Mouse (Mus musculus) kidney, adult 18-20 months (tissue): Measurements from ENCODE around the gene Fam83e.

ENCODE experiments used
- DNase-seq: peaks from one replicate; pipeline ENCODE4 v3.0.0; 2021

The Fam83e gene

DNA sequence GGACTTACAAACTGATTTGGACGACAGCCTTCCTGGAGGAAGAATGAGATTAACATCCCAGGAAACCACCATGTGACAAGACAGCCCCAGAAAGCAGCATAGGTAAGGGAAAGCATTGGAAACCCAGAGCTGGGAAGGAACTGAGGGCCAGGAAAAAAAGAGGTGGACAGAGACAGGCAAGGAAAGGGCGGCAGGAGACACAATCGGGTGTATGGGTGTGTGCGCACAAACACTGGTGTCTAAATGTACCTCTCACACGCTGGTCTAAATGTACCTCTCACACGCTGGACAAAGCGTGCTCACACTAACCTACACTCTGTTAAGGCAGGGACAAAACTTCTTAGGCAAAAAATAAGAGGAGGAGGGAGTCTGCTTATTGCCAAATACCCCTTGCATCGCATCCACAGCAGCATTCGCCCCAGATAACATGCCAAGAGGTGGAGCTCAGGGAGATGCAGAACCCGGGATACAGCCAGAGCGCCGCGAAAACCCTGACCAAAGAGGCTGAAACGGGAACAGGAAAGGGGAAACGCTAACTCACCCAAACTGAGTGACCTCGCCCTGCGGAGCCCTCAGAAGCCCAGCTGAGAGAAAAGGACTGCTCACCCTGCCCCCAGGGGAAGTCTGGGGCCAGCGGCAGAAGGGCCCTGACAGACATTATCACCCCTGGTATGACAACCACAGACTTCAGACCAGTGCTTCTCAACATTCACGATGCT, 5.1 kb upstream of the Fam83e start:
- no peak for DNase-seq

DNA sequence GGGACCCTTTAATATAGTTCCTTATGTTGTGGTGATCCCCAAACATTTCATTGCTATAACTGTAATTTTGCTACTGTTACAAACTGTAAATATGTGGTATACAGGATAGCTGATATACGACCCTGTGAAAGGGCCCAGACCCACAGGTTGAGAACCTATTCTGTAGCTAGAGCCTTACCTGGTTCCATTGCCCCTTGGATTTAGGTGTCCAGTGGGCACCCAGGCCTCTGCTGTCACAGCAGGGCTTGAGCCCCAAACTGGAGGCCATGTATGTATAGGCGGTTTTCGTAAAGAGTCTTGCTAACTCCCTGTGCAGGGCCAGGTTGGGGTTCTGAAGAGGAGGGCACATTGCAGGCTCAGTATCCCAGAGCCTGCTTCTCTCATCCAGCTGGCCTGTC, 4.6 kb upstream of the Fam83e start:
- DNase-seq, result no peak

DNA sequence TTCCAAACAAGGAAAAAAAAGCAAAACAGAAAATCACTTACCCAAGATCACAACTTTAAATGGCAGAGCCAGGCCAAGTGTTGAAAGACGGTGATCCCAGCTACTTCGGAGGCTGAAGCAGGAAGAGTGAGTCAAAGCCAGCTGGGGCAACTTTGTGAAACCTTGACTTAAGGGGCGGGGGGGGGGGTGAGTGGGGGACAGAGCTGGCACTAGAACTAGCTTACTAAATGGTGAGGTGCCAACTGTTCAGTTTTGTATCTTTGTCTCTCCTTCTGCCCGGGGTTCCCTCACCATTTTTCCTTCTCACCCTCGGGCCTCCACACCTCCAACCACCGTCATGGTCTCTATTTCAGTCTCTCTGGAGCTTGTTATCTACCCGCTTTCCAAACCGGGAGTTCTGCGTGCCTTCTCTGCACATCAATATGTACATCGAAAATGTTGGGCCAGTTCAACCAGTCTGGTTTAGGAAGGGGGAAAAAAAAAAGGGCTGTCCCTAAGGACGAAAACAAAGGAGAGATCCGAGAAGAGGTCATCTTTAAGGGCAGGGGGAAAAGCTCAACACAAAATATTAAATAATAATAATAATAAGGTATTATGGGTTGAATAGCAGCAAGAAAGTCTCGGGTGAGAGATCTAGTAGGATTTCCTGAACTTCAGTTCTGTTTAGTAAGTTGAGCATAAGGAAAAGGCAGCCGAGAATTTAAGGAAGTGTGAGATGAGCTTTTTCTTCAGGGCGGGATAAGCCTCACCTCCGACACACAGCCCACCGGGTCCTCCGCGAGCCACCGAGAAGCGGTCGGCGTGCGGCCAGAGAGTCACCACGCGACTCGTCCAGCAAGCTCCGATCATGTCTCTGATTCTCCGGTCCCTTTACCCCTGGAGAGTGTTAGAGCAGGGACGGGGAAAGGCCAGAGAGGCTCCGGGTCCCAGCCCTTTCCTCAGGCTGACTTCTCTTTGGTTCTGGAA, 3.8 kb upstream of the Fam83e start:
- DNase-seq, result no peak

DNA sequence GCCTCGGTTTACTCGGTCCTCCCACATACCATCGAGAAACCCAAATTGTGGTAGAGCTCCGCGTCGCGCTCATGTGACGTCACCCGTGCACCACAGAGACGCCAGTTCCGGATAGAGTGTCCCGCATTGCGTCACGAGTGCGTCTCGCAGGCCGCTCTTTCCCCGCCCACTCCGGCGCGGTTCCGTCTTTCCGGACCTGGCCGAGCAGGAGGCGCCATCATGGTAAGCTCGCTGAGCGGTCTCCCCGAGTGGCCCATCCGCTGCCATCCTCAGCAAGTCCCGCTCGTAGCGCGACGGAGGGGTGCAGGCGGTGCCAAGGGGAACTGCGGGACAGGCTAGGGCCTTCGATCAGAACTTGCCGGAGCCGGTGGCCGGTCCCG, 3.1 kb upstream of the Fam83e start, which contains the start of gene Sphk2:
Gene Sphk2 (minus strand): TSS at position 85 of the 380 bp plus-strand sequence.
- peak; percentile 99 for DNase-seq

DNA sequence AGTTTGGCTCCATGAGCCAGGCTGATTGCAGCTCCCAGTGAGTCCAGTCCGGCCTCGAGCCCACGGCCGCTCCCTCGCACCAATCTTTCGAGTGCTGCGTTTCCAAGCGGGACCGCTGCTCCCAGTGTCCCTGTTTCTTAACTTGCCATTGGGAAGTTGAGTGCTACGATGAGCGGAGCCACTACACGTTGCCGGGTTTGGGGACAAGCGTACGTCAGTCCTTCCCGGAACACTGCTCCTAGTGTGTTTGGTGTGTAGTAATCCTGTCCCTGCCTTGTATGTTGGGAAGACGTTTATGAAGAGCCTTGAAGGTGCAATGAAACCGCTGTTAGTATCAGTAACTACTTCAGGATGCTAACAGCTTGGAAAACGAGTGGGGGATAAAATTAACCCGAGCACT, 2.7 kb upstream of the Fam83e start:
- DNase-seq, result no peak

DNA sequence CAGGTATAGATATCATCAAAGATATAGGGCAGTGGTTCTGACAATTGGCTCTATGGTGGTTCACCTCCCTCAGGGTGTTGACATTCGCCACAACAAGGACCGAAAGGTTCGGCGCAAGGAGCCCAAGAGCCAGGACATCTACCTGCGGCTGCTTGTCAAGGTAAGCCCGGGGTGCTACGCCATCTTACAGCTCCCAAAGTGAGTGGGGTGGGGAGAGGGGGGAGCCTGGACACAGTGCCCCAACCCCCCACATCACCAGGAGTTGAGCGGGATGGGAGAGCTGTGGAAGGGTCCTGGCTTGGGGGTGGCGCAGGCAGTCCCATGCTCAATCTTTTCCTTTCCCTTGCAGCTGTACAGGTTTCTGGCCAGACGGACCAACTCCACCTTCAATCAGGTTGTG, 1.8 kb upstream of the Fam83e start:
- DNase-seq, result no peak

DNA sequence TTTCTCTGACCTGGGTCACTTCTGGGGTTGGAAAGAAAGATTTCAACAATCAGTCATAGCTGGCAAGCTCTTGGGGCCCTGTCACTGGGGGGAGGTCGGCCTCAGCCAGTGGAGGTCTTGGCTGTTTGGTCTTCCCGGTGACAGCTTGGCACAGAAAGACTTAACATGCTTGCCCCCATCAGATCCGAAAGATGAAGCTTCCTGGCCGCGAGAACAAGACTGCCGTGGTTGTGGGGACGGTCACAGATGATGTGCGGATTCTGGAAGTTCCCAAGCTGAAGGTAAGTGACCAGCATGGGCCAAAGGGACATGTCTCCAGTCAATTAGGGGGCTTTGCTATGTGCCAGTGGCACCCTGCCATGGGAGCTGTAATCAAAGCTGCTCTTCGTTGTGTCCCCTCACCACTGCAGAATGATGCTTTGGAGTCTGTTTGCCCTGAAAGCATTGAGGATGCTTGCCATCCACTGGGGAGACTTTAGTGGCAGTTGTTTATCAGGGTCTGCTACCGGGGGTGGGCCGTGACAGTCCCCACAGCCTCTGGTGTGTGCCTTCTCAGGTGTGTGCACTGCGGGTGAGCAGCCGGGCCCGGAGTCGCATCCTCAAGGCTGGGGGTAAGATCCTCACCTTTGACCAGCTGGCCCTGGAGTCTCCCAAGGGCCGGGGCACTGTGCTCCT, 1.1 kb upstream of the Fam83e start:
- DNase-seq, result no peak

DNA sequence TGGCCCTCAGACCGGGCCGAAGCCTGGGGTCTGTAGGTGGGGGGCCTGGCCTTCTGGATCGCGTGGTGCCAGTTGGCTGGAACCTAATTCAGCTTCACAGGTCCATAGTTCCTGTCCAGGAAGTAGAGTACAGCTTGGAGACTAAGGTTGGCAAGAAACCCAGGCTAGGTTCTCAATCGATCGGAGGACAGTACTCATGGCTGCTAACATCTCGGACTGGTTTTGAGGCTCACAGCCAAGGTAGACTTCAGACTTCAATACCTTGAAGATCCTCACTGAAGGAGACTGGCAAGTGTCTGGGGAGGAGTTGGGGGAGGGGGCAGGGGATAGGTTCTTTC, 191 bp downstream of the Fam83e start:
- DNase-seq, result no peak

DNA sequence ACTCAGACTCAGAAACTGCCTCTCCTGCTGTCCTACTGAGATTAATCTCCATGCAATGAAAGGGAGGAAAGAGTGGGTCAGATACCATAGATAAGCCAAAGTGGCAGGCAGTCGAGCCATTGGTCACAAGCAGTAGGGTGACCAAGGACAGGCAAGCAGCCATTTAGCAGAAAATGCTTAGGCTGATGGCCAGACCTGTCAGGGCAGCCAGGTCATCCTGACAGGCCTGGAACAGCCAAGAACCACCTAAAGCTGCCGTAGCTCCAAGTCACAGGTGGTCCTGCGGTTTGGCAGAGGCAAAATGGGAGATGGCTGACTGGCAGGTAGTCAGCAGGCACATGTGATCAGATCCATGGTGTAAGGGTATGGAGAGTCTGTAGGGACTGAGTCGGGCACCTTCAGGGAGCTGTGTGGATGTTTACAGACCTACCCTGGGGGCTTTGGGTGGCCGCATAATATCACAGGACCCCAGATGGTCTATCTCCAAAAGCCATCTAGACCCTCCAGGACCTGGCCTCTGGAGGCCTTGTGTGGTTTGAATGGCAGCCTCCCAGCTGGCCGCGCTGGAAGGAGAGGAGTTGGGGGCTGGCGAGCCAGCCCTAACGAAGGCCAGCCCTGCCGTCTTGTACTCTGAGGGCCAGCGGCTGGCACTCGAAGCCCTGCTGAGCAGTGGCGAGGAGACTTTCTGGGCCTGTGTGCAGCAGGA, 783 bp downstream of the Fam83e start:
- no peak for DNase-seq

DNA sequence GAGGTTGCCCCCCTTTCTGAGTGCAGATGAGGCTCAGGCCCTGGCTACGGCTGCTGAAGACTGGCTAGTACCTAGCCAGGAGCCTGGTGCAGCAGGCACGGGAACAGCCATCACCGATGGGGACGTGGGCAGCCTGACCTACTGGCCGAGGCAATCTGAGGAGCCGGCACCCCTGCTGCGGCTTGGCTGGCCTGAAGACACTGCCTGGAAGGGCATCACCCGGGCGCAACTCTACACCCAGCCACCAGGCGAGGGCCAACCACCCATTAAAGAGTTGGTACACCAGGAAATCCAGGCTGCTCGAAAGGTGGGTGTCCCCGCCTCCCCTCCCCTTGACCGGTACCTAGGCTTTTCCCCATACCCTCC, 1.3 kb downstream of the Fam83e start:
- DNase-seq, result no peak

DNA sequence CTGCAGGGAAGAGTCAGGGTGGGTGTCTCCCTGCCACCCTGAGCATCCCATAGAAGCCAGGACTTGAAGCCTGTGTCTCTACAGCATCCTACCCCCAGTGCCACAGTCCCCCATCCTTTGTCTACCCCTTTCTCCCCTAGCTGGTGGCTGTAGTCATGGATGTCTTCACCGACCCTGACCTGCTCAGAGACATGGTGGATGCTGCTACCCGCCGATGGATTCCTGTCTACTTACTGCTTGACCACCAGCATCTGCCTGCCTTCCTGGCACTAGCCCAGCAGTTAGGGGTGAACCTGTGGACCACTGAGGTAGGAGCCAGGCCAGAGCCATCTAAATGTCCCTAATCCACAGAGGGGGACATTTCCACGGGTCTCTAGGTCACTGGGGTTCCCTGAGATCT, 2.3 kb downstream of the Fam83e start:
- no peak for DNase-seq

DNA sequence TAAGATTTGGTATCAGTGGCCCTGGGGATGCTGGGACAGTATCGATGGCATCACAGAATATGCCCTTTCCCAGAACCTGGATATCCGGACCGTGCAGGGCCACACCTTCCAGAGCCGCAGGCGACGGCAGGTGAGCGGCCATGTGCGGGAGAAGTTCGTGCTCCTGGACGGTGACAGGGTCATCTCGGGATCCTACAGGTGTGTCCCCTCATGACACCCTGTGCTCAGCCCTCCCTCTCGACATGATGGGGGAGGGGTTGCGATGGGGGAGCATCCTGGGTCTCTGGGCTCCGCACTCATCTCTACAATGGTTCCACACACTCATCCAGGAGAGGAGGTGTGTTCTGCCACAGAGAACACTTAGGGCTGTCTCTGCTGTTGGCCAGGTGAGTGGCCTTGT, 2.8 kb downstream of the Fam83e start:
- no peak for DNase-seq

DNA sequence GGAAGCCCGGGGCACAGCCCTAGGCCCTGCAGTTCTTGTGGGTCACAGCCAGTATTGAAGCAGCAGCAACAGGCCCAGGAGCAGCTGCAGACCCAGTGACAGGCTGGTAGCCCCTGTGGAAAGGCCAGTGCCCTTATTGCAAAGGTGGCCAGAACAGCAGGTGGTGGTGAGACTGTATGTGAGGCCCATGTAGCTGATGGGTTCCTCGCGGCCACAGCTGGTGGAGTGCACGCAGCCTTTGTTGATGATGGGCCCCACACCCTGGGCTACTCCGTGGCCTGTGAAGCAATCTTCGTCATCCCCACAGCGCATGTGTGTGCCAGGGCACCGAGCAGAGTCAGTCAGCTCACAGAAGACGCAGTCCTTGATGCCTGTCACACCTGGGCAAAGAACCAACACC, 4.1 kb downstream of the Fam83e start:
- no peak for DNase-seq

DNA sequence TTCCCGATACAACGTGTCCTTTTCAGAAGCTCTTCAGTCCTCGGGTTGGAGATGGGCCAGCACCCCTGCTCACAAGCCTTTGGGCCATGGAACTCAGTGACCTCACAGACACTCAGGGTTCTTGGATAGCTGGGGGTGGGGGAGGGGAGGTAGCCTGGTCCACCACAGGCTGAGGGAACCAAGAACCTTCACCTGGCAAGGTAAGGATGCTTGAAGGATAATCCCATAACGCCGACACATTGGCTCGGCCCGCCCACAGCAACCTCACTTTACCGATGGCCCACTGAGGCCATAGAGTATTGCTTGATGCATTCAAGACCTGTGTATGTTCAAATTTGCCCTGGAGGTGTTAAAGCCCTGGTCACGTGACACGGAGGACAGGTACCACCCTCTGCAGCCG, 4.7 kb downstream of the Fam83e start, which contains the start of gene Spaca4:
Gene Spaca4 (minus strand): TSS at position 101 of the 400 bp plus-strand sequence.
- no peak for DNase-seq

DNA sequence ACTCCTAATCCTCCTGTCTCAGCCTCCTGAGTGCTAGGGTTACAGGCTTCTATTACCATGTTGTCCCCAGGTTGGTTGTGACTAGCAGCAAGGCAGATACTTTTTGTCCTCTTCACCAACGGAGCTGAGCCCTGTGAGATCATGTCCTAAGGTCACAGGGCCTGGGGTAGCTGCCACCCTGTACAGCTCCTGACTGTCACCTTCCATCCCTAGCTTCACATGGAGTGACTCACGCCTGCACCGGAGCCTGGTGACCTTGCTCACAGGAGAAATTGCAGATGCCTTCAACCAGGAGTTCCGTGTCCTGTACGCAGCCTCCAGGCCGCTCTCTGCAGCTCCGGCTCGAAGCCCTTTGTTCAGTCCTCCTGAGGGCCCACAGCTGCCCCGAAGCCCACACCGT, 5.4 kb downstream of the Fam83e start:
- DNase-seq, result no peak

DNA sequence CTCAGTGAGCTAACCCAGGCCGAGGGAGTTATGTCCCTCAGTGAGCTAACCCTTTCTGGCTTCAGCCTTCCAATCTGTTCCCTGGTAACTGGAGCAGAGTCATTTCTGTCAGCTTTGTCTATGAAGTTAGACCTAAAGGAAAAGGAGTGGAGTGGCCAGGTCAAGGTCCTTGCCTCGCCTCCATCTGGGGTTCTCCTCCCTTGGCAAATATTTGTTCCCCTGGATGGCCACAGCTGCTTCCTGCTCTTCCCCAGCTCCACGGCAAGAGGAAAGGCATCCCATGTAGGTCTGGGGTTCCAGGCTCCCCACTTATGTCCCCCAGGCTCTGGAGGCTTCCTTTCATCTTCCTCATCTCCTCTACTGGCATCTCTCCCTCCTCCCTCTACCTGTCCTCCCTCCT, 6.6 kb downstream of the Fam83e start:
- DNase-seq, result no peak

DNA sequence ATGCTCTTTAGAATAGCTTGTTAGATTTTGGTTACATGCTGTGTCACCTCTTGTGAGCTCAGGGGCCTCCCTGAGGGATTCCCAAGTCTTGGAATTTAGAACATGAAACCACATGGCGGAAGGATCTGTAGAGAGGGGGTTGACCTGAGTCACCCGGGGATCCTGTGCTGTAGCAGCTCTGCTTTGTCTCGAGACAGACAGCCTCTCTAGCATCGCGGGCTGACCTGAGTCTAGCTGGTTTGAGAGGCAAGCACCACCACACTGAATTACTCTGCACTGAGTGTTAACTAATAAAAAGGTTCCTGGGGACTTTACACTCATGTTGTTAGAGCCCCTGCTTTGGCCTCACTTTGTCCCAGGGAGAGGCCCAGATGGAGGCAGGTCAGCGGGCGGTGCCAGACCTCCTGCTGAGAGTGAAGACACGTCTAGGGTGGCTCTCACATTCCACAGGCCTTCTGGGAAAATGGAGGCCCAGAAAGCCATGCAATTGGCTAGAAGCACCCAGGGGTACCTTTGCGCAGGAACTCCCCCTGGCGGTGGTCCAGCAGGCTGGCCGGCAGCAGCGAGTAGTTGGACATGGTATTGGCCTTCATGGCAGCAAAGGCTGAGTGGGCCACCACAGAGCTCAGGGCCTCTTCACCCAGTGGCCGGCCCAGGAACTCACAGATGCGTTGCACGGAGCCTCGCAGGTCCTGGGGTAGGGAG, 9.9 kb downstream of the Fam83e start:
- DNase-seq, result peak; percentile 45

DNA sequence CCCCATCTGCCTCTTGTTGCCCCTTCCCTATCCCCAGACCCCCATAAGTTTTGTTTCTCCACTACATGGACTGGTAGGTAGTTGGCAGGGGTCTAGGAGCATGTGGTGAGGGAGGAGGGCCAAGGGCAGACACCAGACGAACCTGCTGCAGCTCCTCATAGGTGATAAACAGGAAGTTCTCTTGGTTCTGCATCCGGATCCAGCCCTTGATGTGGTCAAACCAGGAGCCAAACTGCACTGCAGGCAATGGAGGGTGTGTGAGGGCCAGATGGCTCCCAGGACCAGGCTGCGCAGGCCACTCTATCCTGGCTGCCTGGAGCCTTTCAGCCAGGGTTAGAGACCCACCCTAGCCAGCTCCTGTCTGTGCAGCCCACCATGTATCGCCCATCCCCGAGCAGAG, 12.5 kb downstream of the Fam83e start:
- DNase-seq, result no peak

DNA sequence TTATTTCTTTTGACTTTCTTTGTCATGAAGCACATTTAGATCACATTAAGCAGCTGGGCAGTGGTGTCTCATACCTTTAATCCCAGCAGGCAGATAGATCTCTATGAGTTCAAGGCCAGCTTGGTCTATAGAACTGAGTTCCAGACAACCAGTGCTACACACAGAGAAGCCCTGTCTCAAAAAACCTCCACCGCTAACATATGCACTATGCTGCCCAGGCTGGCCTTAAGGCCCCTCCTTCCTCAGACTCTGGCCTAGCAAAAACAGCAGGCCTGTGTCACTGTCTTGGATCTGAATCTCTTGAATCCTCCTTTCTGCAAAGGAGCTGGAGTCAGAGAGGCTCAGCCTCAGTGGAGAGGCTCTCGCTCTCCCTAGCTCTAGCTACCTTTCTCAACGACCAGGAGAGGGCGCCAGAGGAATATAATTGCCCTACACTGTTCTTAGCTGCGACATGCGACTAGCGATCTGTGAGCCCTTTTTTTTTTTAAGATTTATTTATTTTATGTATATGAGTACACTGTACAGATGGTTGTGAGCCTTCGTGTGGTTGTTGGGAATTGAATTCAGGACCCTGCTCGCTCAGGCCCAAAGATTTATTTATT, 18.3 kb downstream of the Fam83e start:
- DNase-seq, result peak; percentile 86

DNA sequence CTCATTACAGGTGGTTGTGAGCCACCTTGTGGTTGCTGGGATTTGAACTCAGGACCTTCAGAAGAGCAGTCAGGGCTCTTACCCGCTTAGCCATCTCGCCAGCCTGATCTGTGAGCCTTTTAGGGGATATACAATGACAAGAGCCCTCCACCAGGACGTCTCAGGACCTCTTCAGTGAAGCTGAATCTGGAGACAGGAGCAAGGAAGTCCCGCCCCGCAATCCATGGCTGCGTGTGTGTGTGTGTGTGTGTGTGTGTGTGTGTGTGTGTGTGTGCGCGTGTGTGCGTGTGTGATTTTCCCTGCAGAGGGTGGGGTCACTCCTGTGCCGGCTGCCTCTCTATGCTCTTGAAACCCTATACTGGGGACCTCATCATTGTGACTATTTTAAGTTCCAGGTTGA, 18.8 kb downstream of the Fam83e start:
- DNase-seq, result no peak

DNA sequence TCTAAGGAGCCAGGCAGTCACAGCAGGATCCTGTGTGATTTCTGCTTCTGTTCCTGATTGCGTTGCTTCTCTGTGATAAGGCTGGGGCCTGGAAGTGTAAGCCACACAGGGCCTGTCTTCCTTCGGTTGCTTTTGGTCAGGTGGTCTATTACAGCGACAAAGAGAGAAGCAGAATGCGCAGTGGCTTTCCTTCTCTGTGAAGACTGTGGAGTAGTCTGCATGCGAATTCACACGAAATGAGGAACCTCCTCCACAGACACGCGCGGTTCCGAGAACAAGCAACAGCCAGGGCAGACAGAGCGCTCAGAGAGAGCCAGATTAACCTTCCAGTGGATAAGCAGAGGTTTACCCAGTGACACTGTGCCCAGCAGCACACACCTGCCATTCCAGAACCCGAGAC, 20.3 kb downstream of the Fam83e start:
- DNase-seq, result no peak

DNA sequence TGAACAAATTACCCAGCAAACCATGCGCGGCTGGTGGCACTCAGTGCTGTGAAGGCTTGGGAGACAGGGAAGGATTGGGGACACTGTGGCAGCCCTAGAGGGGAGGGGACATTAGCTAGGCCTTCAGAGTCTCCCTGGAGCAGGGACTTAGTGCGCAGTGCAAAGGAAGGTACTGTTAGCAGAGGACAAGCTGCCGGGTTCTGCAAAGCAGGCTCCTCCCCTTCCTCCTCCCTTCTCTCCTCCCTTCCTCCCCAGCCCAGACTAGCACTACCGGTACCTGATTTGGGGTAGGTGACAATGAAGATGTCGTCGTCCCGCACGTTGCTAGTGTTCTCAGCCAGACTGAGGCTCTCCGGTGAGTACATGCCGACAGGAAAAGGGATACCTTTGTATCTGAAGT, 20.8 kb downstream of the Fam83e start:
- DNase-seq, result no peak
